Mouse (Mus musculus) limb, embryonic 14.5 days (tissue): ENCODE measurements around the gene Hecw1. TPM values are rescaled to one million over a fixed set of nuclear protein-coding genes. Genes with fewer than 3 reads are reported as not detected.

Source experiments
- ATAC-seq: fragments of 200-750 bp; cut with Nextera tagmentation; 2 replicates; pipeline ENCODE4 v1.8.0; 2017; ENCODE audit warnings: low read depth, moderate number of reproducible peaks, moderate TSS enrichment; ENCODE audit not compliant: low FRiP score
- DNase-seq: peaks from one replicate; pipeline ENCODE4 v3.0.0-alpha.2; 2015; ENCODE audit warnings: low spot score
- H3K27ac ChIP-seq: fragments of 300-500 bp; sonication (generic); replicated peaks from 2 replicates; pipeline ENCODE4 v1.5.1; 2014; ENCODE audit warnings: low read depth, mild to moderate bottlenecking, low read length, moderate library complexity, mixed read lengths
- H3K27me3 ChIP-seq: fragments of 300-500 bp; sonication (generic); 2 replicates; pipeline ENCODE4 v1.6.1; 2014; ENCODE audit warnings: low read length, mixed read lengths; ENCODE audit not compliant: control insufficient read depth, insufficient read depth
- H3K36me3 ChIP-seq: fragments of 300-500 bp; sonication (generic); 2 replicates; pipeline ENCODE4 v1.6.1; 2014; ENCODE audit warnings: mild to moderate bottlenecking, low read length, moderate library complexity, mixed read lengths; ENCODE audit not compliant: control insufficient read depth, insufficient read depth
- H3K4me1 ChIP-seq: fragments of 300-500 bp; sonication (generic); 2 replicates; pipeline ENCODE4 v1.6.1; 2014; ENCODE audit warnings: antibody characterized with exemption, low read length, mixed read lengths; ENCODE audit not compliant: control insufficient read depth, insufficient read depth
- H3K4me2 ChIP-seq: fragments of 300-500 bp; sonication (generic); replicated peaks from 2 replicates; pipeline ENCODE4 v1.6.1; 2014; ENCODE audit warnings: low read depth, mild to moderate bottlenecking, low read length, moderate library complexity; ENCODE audit not compliant: severe bottlenecking
- H3K4me3 ChIP-seq: fragments of 300-500 bp; sonication (generic); replicated peaks from 2 replicates; pipeline ENCODE4 v1.5.1; 2014; ENCODE audit warnings: low read length
- H3K9ac ChIP-seq: fragments of 300-500 bp; sonication (generic); 2 replicates; pipeline ENCODE4 v1.6.1; 2014; ENCODE audit warnings: mild to moderate bottlenecking, low read depth, low read length, moderate library complexity; ENCODE audit not compliant: severe bottlenecking
- H3K9me3 ChIP-seq: fragments of 300-500 bp; sonication (generic); 2 replicates; pipeline ENCODE4 v1.6.1; 2016; ENCODE audit warnings: low read length; ENCODE audit not compliant: control insufficient read depth
- POLR2A ChIP-seq: fragments of 200-500 bp; IDR thresholded peaks from 2 replicates; pipeline ENCODE4 v1.8.0; 2012; ENCODE audit warnings: inconsistent platforms, mild to moderate bottlenecking, moderate library complexity, borderline replicate concordance; ENCODE audit not compliant: insufficient read depth, insufficient read length; ENCODE audit errors: extremely low read depth
- whole genome bisulfite sequencing: fragments of 180-500 bp; shearing (Covaris S2); extraction: QIAGEN DNeasy Blood & Tissue Kit; methylation state at CpG from one replicate; pipeline ENCODE4 v1.1.7; 2014; 5-methylcytosine and 5-hydroxymethylcytosine counted together
- polyA plus RNA-seq, 2 experiments: library from polyadenylated mRNA; depleted of rRNA in 1 of 2; stranded (reverse) in 1 of 2; unstranded in 1 of 2; fragments of >200 nt; fragmentation: Nextera tagmentation in 1 of 2; extraction: Ambion mirVana in 1 of 2; gene quantifications; 2 replicates each; pipeline versions ENCODE4 v1.2.1 to v1.2.3; 2012 to 2014

Gene Hecw1
- 0.13 and 0.21 TPM in 2 replicates for polyA plus RNA-seq (2012; rRNA removed)
- 0.07 and 0.34 TPM in 2 replicates for polyA plus RNA-seq (2014; fragmentation: Nextera tagmentation; extraction: Ambion mirVana)

- ATAC-seq (peak; percentile 56), DNase-seq (no peak)
- no peak for TF ChIP-seq POLR2A
- peaks cover 3% of the 10 kb centered on the region; the same call in 1 of the 2 replicates for H3K4me1 ChIP-seq
- peak within 1 kb of the TSS; percentile 52 for H3K9ac ChIP-seq
- no peaks in the 10 kb centered on the region for H3K36me3 ChIP-seq
- H3K4me3 ChIP-seq, result peak within 1 kb of the TSS; percentile 48
- no peak within 1 kb of the TSS for H3K27ac ChIP-seq
- under 1% methylated on average over 15 of the region's 15 CpGs for WGBS
- H3K9me3 ChIP-seq, result no peaks in the 10 kb centered on the region
- H3K27me3 ChIP-seq, result peaks cover 30% of the 10 kb centered on the region; the same call in 1 of the 2 replicates
- H3K4me2 ChIP-seq, result peak within 1 kb of the TSS; percentile 94
Measured at GRCm38 (mm10) chr13:14522906-14523269, at the start of gene Hecw1. Hecw1 (minus strand) TSS chr13:14523228.

- DNase-seq, result no peak
- Histone ChIP-seq H3K9ac (no peak overlapping the region), H3K4me1 (no peaks in the 10 kb centered on the region), H3K9me3 (no peaks in the 10 kb centered on the region), H3K36me3 (no peaks in the 10 kb centered on the region), H3K4me2 (no peak overlapping the region), H3K27ac (no peak overlapping the region), H3K27me3 (no peaks in the 10 kb centered on the region), H3K4me3 (no peak overlapping the region)
- no peak for TF ChIP-seq POLR2A
- no peak for ATAC-seq
- WGBS, result 63% methylated on average over 1 of the region's 1 CpGs
Measured at GRCm38 (mm10) chr13:14561336-14561735, 38.3 kb upstream of the Hecw1 start.

- Histone ChIP-seq H3K9me3 (no peaks in the 10 kb centered on the region), H3K4me3 (no peak overlapping the region), H3K4me1 (no peaks in the 10 kb centered on the region), H3K27ac (no peak overlapping the region), H3K27me3 (no peaks in the 10 kb centered on the region), H3K9ac (no peak overlapping the region), H3K36me3 (no peaks in the 10 kb centered on the region), H3K4me2 (no peak overlapping the region)
- TF ChIP-seq POLR2A, result no peak
- WGBS, result 85% methylated on average over 2 of the region's 2 CpGs
- DNase-seq (no peak), ATAC-seq (no peak)
Measured at GRCm38 (mm10) chr13:14552628-14553027, 29.6 kb upstream of the Hecw1 start.

- Histone ChIP-seq H3K9me3 (no peaks in the 10 kb centered on the region), H3K27ac (no peak overlapping the region), H3K36me3 (no peaks in the 10 kb centered on the region), H3K27me3 (no peaks in the 10 kb centered on the region), H3K4me2 (no peak overlapping the region), H3K4me3 (no peak overlapping the region), H3K4me1 (no peaks in the 10 kb centered on the region), H3K9ac (no peak overlapping the region)
- 67% methylated on average over 5 of the region's 5 CpGs for WGBS
- ATAC-seq (no peak), DNase-seq (no peak)
- TF ChIP-seq POLR2A, result no peak
Measured at GRCm38 (mm10) chr13:14542860-14543259, 19.8 kb upstream of the Hecw1 start.

DNA sequence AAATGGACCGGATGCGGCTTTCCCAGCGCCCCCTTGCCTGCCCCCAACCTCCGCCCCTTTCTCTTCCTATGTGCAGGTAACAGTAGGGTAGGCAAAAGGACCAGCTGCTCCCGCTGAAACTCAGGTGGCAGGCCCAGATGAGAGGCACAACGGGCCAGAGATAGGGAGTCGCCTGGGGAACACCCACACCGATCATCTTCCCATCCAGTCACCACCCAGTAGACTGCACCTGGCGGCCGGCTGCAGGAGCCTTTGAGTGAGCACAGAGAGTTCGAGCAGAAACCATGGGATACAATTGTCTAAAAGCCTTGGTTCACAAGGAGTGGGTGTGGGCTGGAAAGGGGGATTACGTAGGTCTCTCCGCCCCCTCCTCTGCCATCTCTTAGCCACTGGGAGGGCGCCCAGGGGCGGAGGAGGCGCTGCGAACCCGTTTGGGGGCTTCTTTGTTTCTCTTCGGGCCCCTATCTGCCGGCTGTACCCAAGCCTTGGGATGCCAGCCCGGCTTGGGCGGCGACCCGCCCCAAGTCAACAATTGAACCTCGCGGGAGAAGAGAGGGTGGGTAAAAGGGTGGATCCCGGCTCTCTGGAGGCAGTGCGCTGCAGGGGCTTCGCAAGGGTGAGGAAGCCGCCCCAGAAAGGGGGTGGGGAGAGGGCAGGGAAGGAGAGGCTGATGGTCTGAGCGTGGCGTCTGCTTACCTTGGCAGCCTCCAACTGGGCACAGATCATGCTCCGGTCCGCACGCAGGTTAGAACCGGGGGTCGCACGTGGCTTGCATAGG is 711 bp downstream of the Hecw1 start:
- ATAC-seq (peak; percentile 75), DNase-seq (peak; percentile 26)
- Histone ChIP-seq H3K4me3 (peak overlapping the region; percentile 48), H3K4me1 (peaks cover 3% of the 10 kb centered on the region; the same call in 1 of the 2 replicates), H3K9ac (peak overlapping the region; percentile 52), H3K36me3 (no peaks in the 10 kb centered on the region), H3K27me3 (peaks cover 30% of the 10 kb centered on the region; the same call in 1 of the 2 replicates), H3K9me3 (no peaks in the 10 kb centered on the region), H3K4me2 (peak overlapping the region; percentile 94), H3K27ac (no peak overlapping the region)
- WGBS, result 2% methylated on average over 36 of the region's 38 CpGs
- no peak for TF ChIP-seq POLR2A
